Mouse (Mus musculus) heart, postnatal 0 days (tissue): ENCODE results near the gene Tmem121b.

Experiments used
- CTCF ChIP-seq: IDR thresholded peaks from 2 replicates; pipeline ENCODE4 v1.5.1; 2016; ENCODE audit warnings: antibody characterized with exemption, control low read depth, low read depth
- EP300 ChIP-seq: IDR thresholded peaks from 2 replicates; pipeline ENCODE4 v1.6.1; 2016; ENCODE audit warnings: antibody characterized with exemption, low read depth

DNA sequence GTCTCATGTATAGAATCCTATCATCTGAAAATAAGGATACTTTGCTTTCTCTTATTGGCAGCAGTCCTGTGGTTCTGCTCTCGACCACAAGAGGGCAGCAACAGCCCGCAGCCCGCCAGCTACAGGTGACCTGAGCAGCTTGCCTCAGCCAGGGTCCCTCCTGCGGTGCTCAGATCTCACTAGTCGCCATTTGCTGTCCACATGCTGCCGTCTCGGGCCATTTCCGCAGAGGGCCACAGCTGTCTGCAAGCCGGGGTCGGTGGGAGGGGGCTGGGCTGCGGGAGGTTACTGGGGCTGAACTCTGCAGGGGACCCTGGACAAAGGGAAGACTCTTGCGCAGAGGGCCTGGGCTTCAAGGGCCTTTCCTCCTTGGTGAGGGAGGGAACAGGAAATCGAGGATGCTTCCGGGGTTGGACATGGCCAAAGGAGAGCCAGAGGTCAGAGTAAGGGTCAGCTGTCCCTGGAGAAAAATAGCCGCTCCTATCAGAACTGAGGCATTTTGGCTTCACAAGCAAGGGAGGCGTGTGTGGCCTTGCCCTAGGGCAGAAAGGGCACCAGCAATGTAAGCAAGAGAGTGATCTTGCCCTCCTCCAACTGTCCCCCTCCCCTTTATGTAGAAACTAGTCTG is 45.6 kb upstream of the Tmem121b start:
- peak; percentile 98 for TF ChIP-seq CTCF
- TF ChIP-seq EP300 = no peak
